Mouse (Mus musculus) spleen, adult 2 months (tissue): ENCODE data around the gene Rnf5.

ENCODE experiments used
- CTCF ChIP-seq: fragments of 200-500 bp; IDR thresholded peaks from 2 replicates; pipeline ENCODE4 v1.5.1; 2011; ENCODE audit warnings: mild to moderate bottlenecking, inconsistent platforms; ENCODE audit not compliant: insufficient read depth, insufficient read length, insufficient replicate concordance; ENCODE audit errors: extremely low read depth
- POLR2A ChIP-seq: fragments of 200-500 bp; IDR thresholded peaks from 2 replicates; pipeline ENCODE4 v1.6.1; 2011; ENCODE audit warnings: low read depth, low read length, inconsistent platforms

DNA sequence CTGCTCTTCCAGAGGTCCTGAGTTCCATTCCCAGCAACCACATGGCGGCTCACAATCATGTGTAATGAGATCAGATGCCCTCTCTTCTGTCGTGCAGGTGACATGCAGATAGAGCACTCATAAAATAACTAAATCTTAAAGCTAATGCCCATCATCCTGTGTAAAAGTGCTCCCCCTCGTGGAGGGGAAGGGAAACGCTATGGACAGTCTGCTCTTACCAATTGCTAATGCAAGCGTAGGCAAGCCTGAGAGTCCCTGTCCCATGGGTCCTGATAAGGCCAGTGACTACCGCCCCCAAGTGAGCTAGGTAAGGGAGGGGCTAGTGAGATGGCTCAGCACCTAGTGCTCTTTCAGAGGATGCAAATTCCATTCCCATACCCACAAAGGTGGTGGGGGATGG is 15.5 kb upstream of the Rnf5 start:
- TF ChIP-seq POLR2A (no peak), CTCF (peak; percentile 69; the same call in 1 of the 2 replicates)
